Mouse (Mus musculus) frontal cortex, adult (tissue): ENCODE results near the gene Txndc2.

Experiments
- ATAC-seq: cut with Nextera tagmentation; 2 replicates; pipeline ENCODE4 v1.9.2; 2017; ENCODE audit warnings: mild to moderate bottlenecking, moderate library complexity, mixed read lengths; ENCODE audit not compliant: low TSS enrichment

The Txndc2 gene

GRCm38 (mm10) chr17:65612391-65613141 lies 29.4 kb downstream of the Txndc2 start:
- peak; percentile 17 for ATAC-seq

- ATAC-seq = no peak
Measured at GRCm38 (mm10) chr17:65611721-65612120, 30.2 kb downstream of the Txndc2 start.

- no peak for ATAC-seq
Measured at GRCm38 (mm10) chr17:65608743-65609142, 33.2 kb downstream of the Txndc2 start.

GRCm38 (mm10) chr17:65608312-65608687 lies 33.7 kb downstream of the Txndc2 start:
- no peak for ATAC-seq

GRCm38 (mm10) chr17:65607574-65608311 lies 34.2 kb downstream of the Txndc2 start:
- ATAC-seq = no peak

GRCm38 (mm10) chr17:65606014-65606413 lies 36.0 kb downstream of the Txndc2 start:
- ATAC-seq = no peak

- no peak for ATAC-seq
Measured at GRCm38 (mm10) chr17:65604892-65605291, 37.1 kb downstream of the Txndc2 start.

GRCm38 (mm10) chr17:65604315-65604714 lies 37.7 kb downstream of the Txndc2 start:
- no peak for ATAC-seq

- no peak for ATAC-seq
Measured at GRCm38 (mm10) chr17:65597857-65598486, 44.0 kb downstream of the Txndc2 start.

GRCm38 (mm10) chr17:65594687-65595086 lies 47.3 kb downstream of the Txndc2 start:
- no peak for ATAC-seq
